Mouse (Mus musculus) intestine, postnatal 0 days (tissue): ENCODE results near the gene Tspo. TPM values are rescaled to one million over a fixed set of nuclear protein-coding genes. Genes with fewer than 3 reads are reported as not detected.

Source experiments
- ATAC-seq: fragments of 200-750 bp; cut with Nextera tagmentation; 2 replicates; pipeline ENCODE4 v1.8.0; 2017; ENCODE audit warnings: mild to moderate bottlenecking, moderate TSS enrichment, moderate library complexity
- H3K27ac ChIP-seq: fragments of 300-500 bp; sonication (generic); 2 replicates; pipeline ENCODE4 v1.5.1; 2014; ENCODE audit warnings: mild to moderate bottlenecking, low read depth, low read length, moderate library complexity
- H3K27me3 ChIP-seq: fragments of 300-500 bp; sonication (generic); replicated peaks from 2 replicates; pipeline ENCODE4 v1.6.1; 2014; ENCODE audit warnings: low read length, mixed read lengths; ENCODE audit not compliant: control insufficient read depth, insufficient read depth
- H3K36me3 ChIP-seq: fragments of 300-500 bp; sonication (generic); 2 replicates; pipeline ENCODE4 v1.6.1; 2014; ENCODE audit warnings: mild to moderate bottlenecking, moderate library complexity; ENCODE audit not compliant: control insufficient read depth, insufficient read depth
- H3K4me1 ChIP-seq: fragments of 300-500 bp; sonication (generic); replicated peaks from 2 replicates; pipeline ENCODE4 v1.6.1; 2014; ENCODE audit warnings: antibody characterized with exemption, low read length, mixed read lengths; ENCODE audit not compliant: control insufficient read depth, insufficient read depth
- H3K4me2 ChIP-seq: fragments of 300-500 bp; sonication (generic); replicated peaks from 2 replicates; pipeline ENCODE4 v1.6.1; 2014; ENCODE audit warnings: low read depth, mild to moderate bottlenecking, moderate library complexity
- H3K4me3 ChIP-seq: fragments of 300-500 bp; sonication (generic); 2 replicates; pipeline ENCODE4 v1.5.1; 2014; ENCODE audit warnings: low read depth, low read length
- H3K9ac ChIP-seq: fragments of 300-500 bp; sonication (generic); 2 replicates; pipeline ENCODE4 v1.6.1; 2014; ENCODE audit warnings: mild to moderate bottlenecking, low read depth, low read length
- H3K9me3 ChIP-seq: fragments of 300-500 bp; sonication (generic); 2 replicates; pipeline ENCODE4 v1.6.1; 2016; ENCODE audit warnings: mixed run types; ENCODE audit not compliant: control insufficient read depth
- CTCF ChIP-seq: sonication (generic); IDR thresholded peaks from 2 replicates; pipeline ENCODE4 v1.5.1; 2016; ENCODE audit warnings: low read depth, mild to moderate bottlenecking, control low read depth, antibody characterized with exemption, moderate library complexity
- WGBS: fragments of 180-500 bp; shearing (Covaris S2); extraction: QIAGEN DNeasy Blood & Tissue Kit; methylation state at CpG from one replicate; pipeline ENCODE4 v1.1.7; 2014; 5-methylcytosine and 5-hydroxymethylcytosine counted together
- polyA plus RNA-seq: library from polyadenylated mRNA; unstranded; fragments of >200 nt; fragmentation: Nextera tagmentation; extraction: Ambion mirVana; gene quantifications from 2 replicates; pipeline ENCODE4 v1.2.1, GENCODE M21; 2015

Gene Tspo
- polyA plus RNA-seq, 1 experiment from 2014 or later, result 118 TPM

GRCm38 (mm10) chr15:83523638-83524332, 39.6 kb upstream of the Tspo start:
- Histone ChIP-seq H3K27me3 (peaks cover 22% of the 10 kb centered on the region; the same call in 1 of the 2 replicates), H3K36me3 (no peaks in the 10 kb centered on the region), H3K4me1 (0 out of 2 replicates have a peak, but pooled peaks cover 2% of the 10 kb centered on the region), H3K4me2 (no peak overlapping the region), H3K4me3 (no peak overlapping the region), H3K9ac (no peak overlapping the region), H3K27ac (no peak overlapping the region), H3K9me3 (no peaks in the 10 kb centered on the region)
- TF ChIP-seq CTCF, result no peak
- 55% methylated on average over 14 of the region's 14 CpGs for WGBS
- ATAC-seq, result no peak

DNA sequence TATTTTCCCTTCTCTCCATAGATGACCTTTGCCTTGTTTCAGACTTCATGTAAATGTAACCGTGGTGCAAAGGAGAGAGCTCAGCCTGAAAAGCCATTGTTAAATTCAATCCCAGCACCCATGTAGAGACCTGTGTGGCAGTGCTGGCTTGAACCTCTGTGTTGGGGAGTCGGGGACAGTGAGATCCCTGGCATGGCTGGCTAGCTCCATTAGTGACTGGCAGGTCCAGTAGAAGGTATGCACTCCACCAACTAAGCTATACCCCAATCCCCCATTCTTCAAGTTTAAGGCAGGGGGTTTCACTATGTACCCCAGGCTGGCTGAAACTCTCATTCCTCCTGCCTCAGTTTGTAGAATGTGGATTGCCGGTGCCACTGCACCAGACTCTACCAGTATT, 39.1 kb upstream of the Tspo start:
- ATAC-seq, result no peak
- TF ChIP-seq CTCF, result no peak
- 0 out of 2 replicates have a peak, but pooled peaks cover 2% of the 10 kb centered on the region for H3K4me1 ChIP-seq
- no peak overlapping the region for H3K4me2 ChIP-seq
- WGBS, result 76% methylated on average over 3 of the region's 3 CpGs
- no peaks in the 10 kb centered on the region for H3K9me3 ChIP-seq
- peaks cover 22% of the 10 kb centered on the region; the same call in 1 of the 2 replicates for H3K27me3 ChIP-seq
- no peak overlapping the region for H3K27ac ChIP-seq
- no peak overlapping the region for H3K4me3 ChIP-seq
- no peaks in the 10 kb centered on the region for H3K36me3 ChIP-seq
- no peak overlapping the region for H3K9ac ChIP-seq

DNA sequence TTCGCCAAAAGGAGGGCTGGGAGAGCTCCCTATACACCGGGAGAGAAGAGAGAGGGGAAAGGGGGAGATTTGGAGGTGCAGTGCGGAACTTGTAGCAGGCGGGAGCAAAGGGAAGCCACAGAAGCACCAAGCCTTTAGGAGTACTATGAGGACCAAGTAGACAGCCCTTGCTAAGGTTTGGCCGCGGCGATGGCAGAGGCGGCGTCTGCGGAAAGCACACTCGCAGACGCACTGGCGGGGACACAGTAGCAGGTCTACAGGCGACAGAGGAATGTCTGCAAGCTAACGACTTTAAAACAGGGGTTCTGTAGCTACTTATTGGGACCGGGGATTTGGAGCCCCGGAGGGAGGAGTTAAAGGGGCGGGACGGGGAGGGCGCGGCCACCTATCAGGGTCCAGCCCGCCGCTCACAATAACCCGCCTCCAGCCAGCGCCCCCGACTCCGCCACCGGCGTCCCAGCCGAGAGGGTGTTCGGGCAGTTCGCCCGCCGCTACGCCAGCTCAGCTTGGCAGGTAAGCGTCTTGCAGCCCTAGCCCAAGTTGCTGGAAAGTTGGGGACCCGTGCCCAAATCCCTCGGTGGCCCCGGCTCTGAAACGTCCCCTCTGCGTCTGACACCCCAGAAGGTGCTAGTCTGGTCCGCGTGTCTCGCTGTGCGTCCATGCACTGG, 36.8 kb upstream of the Tspo start, which contains the start of gene Bik:
TSS of gene Bik (plus strand) at position 439 of the 668 bp plus-strand sequence.
- Histone ChIP-seq H3K4me3 (peak within 1 kb of the TSS; percentile 49), H3K4me2 (peak within 1 kb of the TSS; percentile 93), H3K36me3 (no peaks in the 10 kb centered on the region), H3K4me1 (0 out of 2 replicates have a peak, but pooled peaks cover 2% of the 10 kb centered on the region), H3K27me3 (peaks cover 22% of the 10 kb centered on the region; the same call in 1 of the 2 replicates), H3K9ac (peak within 1 kb of the TSS; percentile 1), H3K9me3 (no peaks in the 10 kb centered on the region), H3K27ac (no peak within 1 kb of the TSS)
- no peak for ATAC-seq
- under 1% methylated on average over 45 of the region's 45 CpGs for WGBS
- no peak for TF ChIP-seq CTCF

GRCm38 (mm10) chr15:83527092-83527437, 36.3 kb upstream of the Tspo start:
- H3K4me1 ChIP-seq, result 0 out of 2 replicates have a peak, but pooled peaks cover 2% of the 10 kb centered on the region
- H3K9ac ChIP-seq, result peak overlapping the region; percentile 1
- peaks cover 22% of the 10 kb centered on the region; the same call in 1 of the 2 replicates for H3K27me3 ChIP-seq
- no peaks in the 10 kb centered on the region for H3K36me3 ChIP-seq
- no peak for TF ChIP-seq CTCF
- ATAC-seq, result no peak
- H3K4me3 ChIP-seq, result peak overlapping the region; percentile 49
- no peak overlapping the region for H3K27ac ChIP-seq
- H3K4me2 ChIP-seq, result peak overlapping the region; percentile 93
- 2% methylated on average over 26 of the region's 26 CpGs for WGBS
- no peaks in the 10 kb centered on the region for H3K9me3 ChIP-seq

- Histone ChIP-seq H3K4me2 (peak overlapping the region; percentile 93; the same call in 1 of the 2 replicates), H3K9ac (no peak overlapping the region), H3K36me3 (no peaks in the 10 kb centered on the region), H3K27me3 (peaks cover 22% of the 10 kb centered on the region; the same call in 1 of the 2 replicates), H3K27ac (no peak overlapping the region), H3K4me1 (0 out of 2 replicates have a peak, but pooled peaks cover 2% of the 10 kb centered on the region), H3K9me3 (no peaks in the 10 kb centered on the region), H3K4me3 (peak overlapping the region; percentile 49; the same call in 1 of the 2 replicates)
- TF ChIP-seq CTCF, result no peak
- WGBS, result 84% methylated on average over 2 of the region's 2 CpGs
- ATAC-seq, result no peak
These were observed 35.6 kb upstream of the Tspo start for GRCm38 (mm10) chr15:83527747-83528146.

GRCm38 (mm10) chr15:83528892-83529291, 34.5 kb upstream of the Tspo start:
- H3K27ac ChIP-seq, result no peak overlapping the region
- WGBS, result 68% methylated on average over 4 of the region's 4 CpGs

More at GRCm38 (mm10) chr15:83528892-83529291, 34.5 kb upstream of the Tspo start:
- Histone ChIP-seq H3K9me3 (no peaks in the 10 kb centered on the region), H3K4me2 (no peak overlapping the region), H3K4me1 (0 out of 2 replicates have a peak, but pooled peaks cover 2% of the 10 kb centered on the region), H3K9ac (no peak overlapping the region), H3K36me3 (no peaks in the 10 kb centered on the region), H3K27me3 (peaks cover 22% of the 10 kb centered on the region; the same call in 1 of the 2 replicates), H3K4me3 (no peak overlapping the region)
- no peak for ATAC-seq
- no peak for TF ChIP-seq CTCF
